Mouse (Mus musculus): Measurements from ENCODE around the gene Tnnt2. TPM values are rescaled to one million over a fixed set of nuclear protein-coding genes. Genes with fewer than 3 reads are reported as not detected.
A peak's percentile ranks its signal among the peaks of the same experiment; 100 is the strongest.

Gene Tnnt2
- total RNA-seq, 2 experiments from 2014 or later: 2.5 to 2.6 TPM

DNA sequence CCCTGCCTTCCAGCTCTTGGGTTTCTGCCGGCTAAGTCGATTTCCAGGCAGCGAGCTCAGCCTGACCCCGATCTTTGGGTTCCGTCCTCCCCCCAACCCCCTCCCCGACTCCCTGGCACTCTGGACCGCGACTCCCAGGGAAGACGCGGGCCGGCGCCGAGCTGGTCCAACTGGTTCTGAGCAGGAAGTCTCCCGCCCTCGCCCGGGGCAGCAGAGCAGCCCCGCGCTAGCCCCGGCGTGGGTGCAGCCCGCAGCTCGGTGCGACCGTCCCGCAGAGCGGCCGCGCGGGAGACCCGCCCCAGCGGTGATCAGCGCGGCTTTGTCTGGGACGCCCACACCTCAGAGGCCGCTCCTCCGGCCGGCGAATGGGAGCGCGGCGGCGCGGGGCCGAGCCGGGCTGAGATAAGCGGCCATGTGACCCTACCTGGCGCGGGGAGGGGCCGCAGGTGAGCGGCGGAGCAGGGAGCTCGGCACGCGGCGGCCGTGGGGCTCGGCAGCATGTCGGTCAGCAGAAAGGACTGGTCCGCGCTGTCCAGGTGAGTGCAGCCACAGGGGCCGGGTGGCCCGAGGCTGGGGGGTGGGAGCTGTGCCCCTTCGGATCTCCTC lies 17.6 kb upstream of the Tnnt2 start, which contains the start of gene Lad1:
TSS of gene Lad1 (plus strand) at position 118 of the 606 bp plus-strand sequence.
- DNase-seq: peak; percentile 18 to 25

DNA sequence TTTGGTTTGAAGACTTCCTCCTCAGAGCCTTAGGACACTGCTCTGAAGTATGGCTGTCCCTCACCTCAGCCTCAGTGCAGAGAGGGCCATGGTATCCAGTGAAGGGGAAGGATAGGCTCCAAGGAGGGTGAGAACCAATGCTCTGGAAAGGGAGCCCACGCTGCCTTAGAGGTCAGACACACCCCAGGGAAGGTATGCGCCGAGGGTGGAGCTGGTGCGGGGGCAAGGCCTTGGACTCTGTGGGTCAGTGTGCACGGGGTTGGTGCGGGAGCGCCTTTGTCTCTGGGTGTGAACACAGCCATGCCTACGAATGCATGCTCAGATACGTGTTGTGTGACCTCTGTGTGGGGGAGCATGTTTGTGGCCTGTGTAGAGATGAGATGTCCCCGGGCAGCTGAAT lies 16.1 kb upstream of the Tnnt2 start:
- no peak for DNase-seq

DNA sequence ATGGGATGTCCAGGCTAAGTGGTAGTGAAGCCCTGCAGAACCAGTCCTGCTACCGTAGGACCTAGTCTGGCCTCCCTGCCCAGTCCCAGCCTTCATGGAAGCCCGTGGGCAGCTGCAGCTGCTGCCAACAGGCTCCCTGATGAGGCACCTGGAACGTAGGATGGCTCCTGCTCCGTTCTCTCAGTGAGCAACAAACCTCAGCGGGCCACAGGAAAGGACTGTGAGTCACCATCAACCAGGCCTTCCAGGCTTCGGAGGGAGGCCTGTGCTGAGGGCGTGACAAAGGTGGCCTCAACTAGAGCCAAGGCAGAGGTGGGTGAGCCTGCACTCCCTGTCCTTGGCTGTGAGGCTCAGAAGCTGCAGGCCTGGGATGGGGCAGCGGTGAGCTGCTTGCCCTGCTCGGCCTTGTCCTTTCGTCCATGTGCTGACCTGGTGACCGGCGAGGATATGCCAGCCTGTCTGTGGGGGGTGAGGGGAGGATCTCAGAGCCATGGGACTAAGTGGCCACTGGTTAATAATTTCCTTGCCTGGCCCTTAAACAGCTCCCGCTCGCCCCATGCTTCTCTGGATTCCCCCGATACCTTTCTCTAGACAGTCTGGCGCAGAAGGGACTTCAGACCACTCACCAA lies 15.3 kb upstream of the Tnnt2 start:
- DNase-seq: peak; percentile 22 to 35

GRCm38 (mm10) chr1:135821780-135822179 lies 14.4 kb upstream of the Tnnt2 start:
- no peak for DNase-seq

GRCm38 (mm10) chr1:135828918-135829317 lies 7.2 kb upstream of the Tnnt2 start:
- DNase-seq: peak in 1 of 2 experiments; percentile 36

DNA sequence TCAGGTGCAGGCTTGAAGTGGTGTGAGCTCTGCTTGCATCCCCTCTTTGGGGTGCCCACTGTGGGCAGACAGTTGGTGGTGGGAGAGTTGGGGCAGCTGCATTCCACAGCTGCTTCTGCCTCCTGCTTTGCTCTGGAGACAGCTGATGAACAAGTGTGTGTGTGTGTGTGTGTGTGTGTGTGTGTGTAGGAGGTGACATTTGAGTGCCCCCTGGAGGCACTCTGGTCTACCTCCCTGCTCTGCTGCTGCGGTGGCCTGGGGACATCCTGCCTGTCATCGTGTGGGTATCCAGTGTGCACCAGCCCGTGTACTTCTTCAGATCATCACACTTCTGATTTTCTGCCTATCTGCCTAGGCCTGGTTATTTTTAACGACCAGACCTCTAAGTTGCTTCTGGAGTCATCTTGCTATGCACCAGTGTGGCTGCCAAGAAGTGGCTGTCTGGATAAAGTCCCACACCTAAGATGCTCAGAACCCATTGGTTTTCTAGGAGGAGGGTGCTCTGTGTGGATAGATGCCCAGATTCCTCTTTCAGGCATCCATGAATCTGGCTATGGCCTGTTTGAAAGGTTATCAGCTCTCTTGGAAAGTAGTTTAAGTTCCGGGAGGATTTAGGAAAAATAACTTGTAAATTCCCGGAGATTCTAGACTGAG lies 1.8 kb upstream of the Tnnt2 start:
- DNase-seq: no peak

GRCm38 (mm10) chr1:135834983-135835382 lies 1.2 kb upstream of the Tnnt2 start:
- DNase-seq: no peak

DNA sequence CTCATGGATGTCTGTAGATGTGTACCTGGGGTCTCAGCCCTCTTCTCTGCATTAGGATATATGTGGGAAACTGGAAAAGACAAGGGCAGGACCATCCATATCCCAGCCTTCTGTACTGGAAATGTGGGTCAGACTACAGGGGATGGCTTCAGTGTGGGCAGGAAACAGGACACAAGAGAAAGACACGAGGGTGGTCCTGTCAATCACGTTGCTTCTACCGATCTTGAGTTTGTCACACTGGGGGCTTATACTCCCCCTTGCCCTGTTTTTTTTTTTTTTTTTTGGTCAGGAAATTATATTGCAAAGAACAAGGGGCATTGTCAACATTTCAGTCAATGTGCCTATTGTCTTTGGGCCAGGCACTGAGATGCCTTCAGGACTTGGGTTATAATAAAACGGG lies 2.5 kb downstream of the Tnnt2 start:
- no peak for DNase-seq

DNA sequence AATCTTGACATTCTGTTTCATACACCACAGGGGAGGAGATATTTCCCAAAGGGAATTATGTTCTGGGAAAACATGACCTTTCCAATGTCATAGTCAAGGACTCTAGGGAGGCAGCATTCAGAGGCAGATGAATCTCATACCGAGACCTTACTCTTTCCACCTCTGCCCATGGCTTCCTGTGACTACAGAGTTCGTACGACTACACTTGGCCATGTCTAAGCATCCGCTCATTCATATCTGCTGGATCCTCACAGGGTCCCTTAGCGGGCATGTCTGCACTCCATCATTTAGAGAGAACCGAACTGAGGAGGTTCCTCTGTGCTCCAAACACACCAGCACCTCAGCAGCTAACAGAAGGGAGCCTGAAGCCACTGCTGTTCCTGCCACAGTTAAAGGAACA lies 2.9 kb downstream of the Tnnt2 start:
- DNase-seq: no peak

DNA sequence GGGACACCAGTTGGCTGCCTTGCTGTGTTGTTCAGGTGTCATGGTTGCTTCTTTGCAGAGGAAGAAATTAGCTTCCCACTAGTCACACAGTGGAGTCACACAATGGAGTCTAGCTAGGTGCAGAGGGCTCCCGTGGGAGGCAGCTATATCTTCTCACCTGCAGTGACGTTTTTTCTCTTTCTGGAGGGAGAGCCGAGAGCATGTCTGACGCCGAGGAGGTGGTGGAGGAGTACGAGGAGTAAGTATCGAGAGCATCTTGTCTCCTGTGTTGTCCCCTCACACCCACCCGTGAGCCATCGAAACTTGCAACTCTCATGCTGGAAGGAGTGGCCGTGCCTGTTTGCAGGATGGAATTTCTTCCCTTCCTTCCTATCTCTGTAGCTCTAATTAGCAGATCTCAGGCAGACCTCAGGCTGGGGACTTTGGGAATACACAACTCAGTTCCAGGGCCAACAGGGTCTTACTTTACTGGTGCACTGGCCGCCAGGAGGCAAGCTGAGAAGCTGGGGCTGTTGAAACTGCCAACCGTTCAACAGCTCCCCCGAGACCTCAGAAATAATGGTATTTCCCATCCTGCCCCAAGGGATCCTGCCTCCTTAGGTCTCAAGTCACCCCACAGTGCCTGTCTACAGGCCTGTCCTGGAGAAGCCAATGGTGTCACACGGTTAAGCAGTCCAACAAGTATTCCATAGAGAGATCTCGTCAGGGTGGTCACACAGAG lies 4.7 kb downstream of the Tnnt2 start:
- no peak for DNase-seq

GRCm38 (mm10) chr1:135843519-135844262 lies 7.5 kb downstream of the Tnnt2 start:
- no peak for DNase-seq

DNA sequence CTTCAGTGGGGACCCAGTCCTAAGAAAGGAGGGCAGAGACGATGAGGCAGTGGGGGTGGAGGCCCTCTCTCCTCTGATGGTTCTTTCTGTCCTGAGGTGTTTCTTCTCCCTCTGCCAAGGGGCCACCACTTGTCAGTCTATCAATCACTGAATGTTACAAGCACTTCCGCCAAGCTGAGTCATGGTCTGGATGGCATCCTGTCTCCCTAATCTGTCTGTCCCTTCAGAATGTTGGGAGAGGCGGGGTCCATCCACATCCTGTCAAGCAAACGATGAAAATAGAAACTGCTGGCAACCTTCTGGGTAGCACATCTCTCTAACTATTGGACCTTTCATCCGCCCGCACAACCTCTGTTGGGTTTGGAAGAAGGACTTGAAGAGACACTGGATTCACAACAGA lies 8.3 kb downstream of the Tnnt2 start:
- peak; percentile 9 to 10 for DNase-seq

DNA sequence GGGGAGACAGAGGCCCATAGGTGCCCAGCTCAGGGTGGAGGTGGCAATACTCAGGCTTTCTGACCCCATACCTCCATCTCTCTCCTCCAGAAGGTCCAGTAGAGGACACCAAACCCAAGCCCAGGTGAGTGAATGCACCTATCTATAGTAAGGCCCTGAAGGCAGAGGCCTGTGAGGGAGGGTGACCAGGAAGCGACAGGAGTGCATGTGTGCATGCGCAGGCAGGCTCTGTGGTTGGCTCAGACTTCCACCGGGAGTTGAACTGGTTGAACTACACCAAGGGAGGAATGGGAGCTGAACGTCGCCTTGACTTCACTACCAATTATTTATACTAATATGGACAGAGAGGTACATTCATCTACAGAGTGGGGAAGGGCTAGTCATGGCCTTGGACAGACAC lies 10.5 kb downstream of the Tnnt2 start:
- DNase-seq: no peak

GRCm38 (mm10) chr1:135847139-135847562 lies 11.0 kb downstream of the Tnnt2 start:
- peak; percentile 45 to 64 for DNase-seq

DNA sequence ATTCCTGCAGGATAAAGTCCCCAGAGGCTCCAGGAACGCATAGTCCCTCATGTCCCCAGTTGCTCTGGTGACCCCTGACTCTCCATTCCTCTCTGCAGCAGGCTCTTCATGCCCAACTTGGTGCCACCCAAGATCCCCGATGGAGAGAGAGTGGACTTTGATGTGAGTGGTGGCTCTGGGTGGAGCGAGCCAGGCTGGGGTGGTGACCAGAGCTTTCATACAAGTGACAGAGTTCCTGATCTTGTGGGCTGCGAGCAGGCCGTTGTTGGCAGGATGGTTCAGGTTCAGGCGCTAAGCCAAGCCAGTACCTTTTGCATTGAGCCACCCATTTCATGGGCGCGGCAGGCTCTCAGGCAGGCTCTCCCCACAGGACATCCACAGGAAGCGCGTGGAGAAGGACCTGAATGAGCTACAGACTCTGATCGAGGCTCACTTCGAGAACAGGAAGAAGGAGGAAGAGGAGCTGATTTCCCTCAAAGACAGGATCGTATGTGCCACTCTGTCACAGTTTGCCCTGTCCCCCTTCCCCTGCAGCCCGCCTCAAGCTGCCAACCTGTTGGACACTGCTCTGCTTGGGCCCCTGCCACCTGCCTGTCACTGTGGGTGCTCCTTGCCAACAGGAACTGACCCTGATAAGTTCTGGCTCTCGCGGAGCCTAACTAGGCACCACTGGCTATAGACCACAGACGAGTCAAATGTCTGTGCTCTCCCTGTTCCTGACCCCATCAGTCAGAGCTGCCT lies 11.6 kb downstream of the Tnnt2 start:
- DNase-seq: peak in 1 of 2 experiments; percentile 9

- DNase-seq: peak; percentile 43 to 55
Measured at GRCm38 (mm10) chr1:135850722-135851512, 14.8 kb downstream of the Tnnt2 start.

GRCm38 (mm10) chr1:135852044-135852756 lies 16.0 kb downstream of the Tnnt2 start:
- DNase-seq: no peak

DNA sequence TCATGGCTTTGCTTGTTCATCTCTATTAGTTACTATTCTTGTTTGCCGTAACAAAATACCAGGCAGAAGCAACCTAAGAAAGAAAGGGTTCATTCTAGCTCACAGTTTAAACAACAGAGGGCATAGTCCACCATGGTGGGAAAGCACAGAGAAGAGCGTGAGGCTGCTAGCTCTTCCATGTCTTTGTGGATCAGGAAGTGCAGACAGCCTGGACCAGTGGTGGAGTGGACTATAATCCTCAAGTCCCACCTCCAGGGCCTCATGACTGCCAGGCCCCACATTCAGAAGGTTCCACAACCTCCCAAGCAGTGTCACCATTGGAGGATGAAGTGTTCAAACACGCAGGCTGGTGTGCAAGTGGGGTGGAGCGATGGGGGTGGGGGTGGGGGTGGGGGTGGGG lies 17.0 kb downstream of the Tnnt2 start:
- DNase-seq: no peak

DNA sequence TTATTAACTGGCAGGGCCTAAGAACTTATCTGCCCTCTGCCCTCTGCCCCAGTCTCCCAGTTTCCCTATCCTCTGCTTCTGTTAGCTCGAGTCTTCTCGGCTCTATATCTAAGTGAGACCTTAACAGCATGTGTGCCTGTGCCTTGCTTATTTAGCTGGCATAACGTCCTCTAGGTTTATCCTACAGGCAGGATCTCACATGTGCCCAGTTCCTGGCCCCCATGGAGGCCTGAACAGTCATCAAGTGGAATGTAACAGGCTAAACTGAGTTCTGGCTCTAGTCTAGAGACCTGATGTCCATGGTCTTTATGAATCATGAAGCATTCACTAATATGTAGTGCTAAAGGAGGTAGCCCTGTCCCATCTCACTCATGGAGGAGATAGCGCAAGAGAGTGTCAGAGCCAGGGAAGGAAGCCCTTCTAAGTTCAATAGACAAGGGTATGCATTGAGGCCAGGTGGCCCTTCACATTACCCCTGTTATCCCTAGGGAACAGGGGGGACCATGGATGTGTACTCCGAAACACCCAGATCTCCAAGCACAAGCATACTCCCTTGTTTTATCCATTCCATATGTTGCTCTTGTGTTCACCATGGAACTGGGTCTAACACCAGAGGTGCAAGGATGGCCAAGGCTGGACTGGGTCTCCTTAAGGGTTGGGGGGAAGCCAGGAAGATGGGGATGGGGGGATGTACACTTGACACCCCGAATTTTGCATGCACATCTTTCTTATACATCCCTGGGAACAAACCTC lies 18.6 kb downstream of the Tnnt2 start:
- DNase-seq: no peak
